Mouse (Mus musculus): Measurements from ENCODE around the gene Gfra4. TPM values are rescaled to one million over a fixed set of nuclear protein-coding genes. Genes with fewer than 3 reads are reported as not detected.

The Gfra4 gene
- total and polyA plus RNA-seq, 2 experiments from 2014 or later = 57.9 to 68.6 TPM

- peak overlapping the region; percentile 33 for H3K4me3 ChIP-seq (ENCODE audit: low read depth, low read length)
- ATAC-seq (ENCODE audit: low FRiP score) (no peak), DNase-seq (ENCODE audit: low spot score) (no peak)
- H3K4me1 ChIP-seq (ENCODE audit: insufficient read depth, low read length) = peaks cover 10% of the 10 kb centered on the region; the same call in 1 of the 2 replicates
- H3K9me3 ChIP-seq (ENCODE audit: low read length) = no peaks in the 10 kb centered on the region
- no peak for TF ChIP-seq CTCF (IDR thresholded peaks at IDR 0.05)
- peak overlapping the region; percentile 48 for H3K9ac ChIP-seq (replicated peaks; ENCODE audit: low read length, poor library complexity, severe bottlenecking)
- no peak overlapping the region for H3K27ac ChIP-seq (ENCODE audit: low read depth, low read length)
- H3K27me3 ChIP-seq (ENCODE audit: insufficient read depth, low read length) = peaks cover 41% of the 10 kb centered on the region
- H3K4me2 ChIP-seq (ENCODE audit: low read depth, low read length, poor library complexity, severe bottlenecking) = peak overlapping the region; percentile 58
- no peaks in the 10 kb centered on the region for H3K36me3 ChIP-seq (ENCODE audit: insufficient read depth, low read length)
- 4% methylated on average over 21 of the region's 21 CpGs for WGBS
These were observed 11.9 kb upstream of the Gfra4 start for GRCm38 (mm10) chr2:131054646-131055264.

- peak overlapping the region; percentile 58 for H3K4me2 ChIP-seq (ENCODE audit: low read depth, low read length, poor library complexity, severe bottlenecking)
- no peak overlapping the region for H3K27ac ChIP-seq (ENCODE audit: low read depth, low read length)
- TF ChIP-seq CTCF (IDR thresholded peaks at IDR 0.05) = no peak
- no peaks in the 10 kb centered on the region for H3K9me3 ChIP-seq (ENCODE audit: low read length)
- H3K4me3 ChIP-seq (ENCODE audit: low read depth, low read length) = peak overlapping the region; percentile 33
- ATAC-seq (ENCODE audit: low FRiP score) (0 out of 2 replicates have a peak, but pooled peaks have one; percentile 14), DNase-seq (ENCODE audit: low spot score) (no peak)
- peaks cover 10% of the 10 kb centered on the region; the same call in 1 of the 2 replicates for H3K4me1 ChIP-seq (ENCODE audit: insufficient read depth, low read length)
- no peaks in the 10 kb centered on the region for H3K36me3 ChIP-seq (ENCODE audit: insufficient read depth, low read length)
- peaks cover 41% of the 10 kb centered on the region for H3K27me3 ChIP-seq (ENCODE audit: insufficient read depth, low read length)
- H3K9ac ChIP-seq (replicated peaks; ENCODE audit: low read length, poor library complexity, severe bottlenecking) = peak overlapping the region; percentile 48
- WGBS = 2% methylated on average over 42 of the region's 45 CpGs
These were observed 11.2 kb upstream of the Gfra4 start for GRCm38 (mm10) chr2:131053851-131054645.

- no peak overlapping the region for H3K27ac ChIP-seq (ENCODE audit: low read depth, low read length)
- no peak overlapping the region for H3K4me3 ChIP-seq (ENCODE audit: low read depth, low read length)
- WGBS = 72% methylated on average over 6 of the region's 6 CpGs
- no peak overlapping the region for H3K4me2 ChIP-seq (ENCODE audit: low read depth, low read length, poor library complexity, severe bottlenecking)
- no peaks in the 10 kb centered on the region for H3K9me3 ChIP-seq (ENCODE audit: low read length)
- H3K4me1 ChIP-seq (ENCODE audit: insufficient read depth, low read length) = peaks cover 10% of the 10 kb centered on the region; the same call in 1 of the 2 replicates
- DNase-seq (ENCODE audit: low spot score) (no peak), ATAC-seq (ENCODE audit: low FRiP score) (no peak)
- no peak for TF ChIP-seq CTCF (IDR thresholded peaks at IDR 0.05)
- H3K36me3 ChIP-seq (ENCODE audit: insufficient read depth, low read length) = no peaks in the 10 kb centered on the region
- H3K9ac ChIP-seq (replicated peaks; ENCODE audit: low read length, poor library complexity, severe bottlenecking) = no peak overlapping the region
- H3K27me3 ChIP-seq (ENCODE audit: insufficient read depth, low read length) = peaks cover 41% of the 10 kb centered on the region
These were observed 10.1 kb upstream of the Gfra4 start for GRCm38 (mm10) chr2:131052862-131053418.

- 79% methylated on average over 5 of the region's 5 CpGs for WGBS
- ATAC-seq (ENCODE audit: low FRiP score) = no peak
These were observed 9.2 kb upstream of the Gfra4 start for GRCm38 (mm10) chr2:131052043-131052442.

GRCm38 (mm10) chr2:131046025-131046424 is 3.1 kb upstream of the Gfra4 start:
- no peak overlapping the region for H3K27ac ChIP-seq (ENCODE audit: low read depth, low read length)
- no peak overlapping the region for H3K4me3 ChIP-seq (ENCODE audit: low read depth, low read length)
- no peaks in the 10 kb centered on the region for H3K9me3 ChIP-seq (ENCODE audit: low read length)
- H3K9ac ChIP-seq (replicated peaks; ENCODE audit: low read length, poor library complexity, severe bottlenecking) = no peak overlapping the region
- 0 out of 2 replicates have a peak, but pooled peaks cover 1% of the 10 kb centered on the region for H3K4me1 ChIP-seq (ENCODE audit: insufficient read depth, low read length)
- no peaks in the 10 kb centered on the region for H3K36me3 ChIP-seq (ENCODE audit: insufficient read depth, low read length)
- ATAC-seq (ENCODE audit: low FRiP score) = no peak
- no peak for DNase-seq (ENCODE audit: low spot score)
- 87% methylated on average over 2 of the region's 2 CpGs for whole genome bisulfite sequencing
- H3K27me3 ChIP-seq (ENCODE audit: insufficient read depth, low read length) = no peaks in the 10 kb centered on the region
- TF ChIP-seq CTCF (IDR thresholded peaks at IDR 0.05) = no peak
- no peak overlapping the region for H3K4me2 ChIP-seq (ENCODE audit: low read depth, low read length, poor library complexity, severe bottlenecking)

More at GRCm38 (mm10) chr2:131052043-131052442, 9.2 kb upstream of the Gfra4 start:
- no peaks in the 10 kb centered on the region for H3K9me3 ChIP-seq (ENCODE audit: low read length)
- peaks cover 41% of the 10 kb centered on the region for H3K27me3 ChIP-seq (ENCODE audit: insufficient read depth, low read length)
- no peak overlapping the region for H3K27ac ChIP-seq (ENCODE audit: low read depth, low read length)
- no peak overlapping the region for H3K4me2 ChIP-seq (ENCODE audit: low read depth, low read length, poor library complexity, severe bottlenecking)
- no peak for TF ChIP-seq CTCF (IDR thresholded peaks at IDR 0.05)
- DNase-seq (ENCODE audit: low spot score) = no peak
- H3K4me3 ChIP-seq (ENCODE audit: low read depth, low read length) = no peak overlapping the region
- H3K4me1 ChIP-seq (ENCODE audit: insufficient read depth, low read length) = peaks cover 10% of the 10 kb centered on the region; the same call in 1 of the 2 replicates
- no peaks in the 10 kb centered on the region for H3K36me3 ChIP-seq (ENCODE audit: insufficient read depth, low read length)
- no peak overlapping the region for H3K9ac ChIP-seq (replicated peaks; ENCODE audit: low read length, poor library complexity, severe bottlenecking)

Data from midbrain, postnatal 0 days (tissue).